Mouse (Mus musculus) adrenal gland, postnatal 4 days (tissue): Measurements from ENCODE around the gene Sae1. TPM values are rescaled to one million over a fixed set of nuclear protein-coding genes. Genes with fewer than 3 reads are reported as not detected.
"Not testable (repeated sequence)": the region's sequence is repeated elsewhere in the genome, so short reads cannot be mapped to it uniquely, and the experiment has no call there.

Experiments
- DNase-seq, 2 experiments: peaks; one replicate each; pipeline ENCODE4 v3.0.0; 2021 to 2022; ENCODE audit warnings: low spot score in 2 of 2, mixed read lengths in 2 of 2
- total RNA-seq, 2 experiments: library from RNA; stranded (reverse); gene quantifications; 2 replicates each; pipeline ENCODE4 v1.2.3; 2021

Sae1 gene
- total RNA-seq, 2 experiments from 2014 or later, result 100 to 101 TPM

DNA sequence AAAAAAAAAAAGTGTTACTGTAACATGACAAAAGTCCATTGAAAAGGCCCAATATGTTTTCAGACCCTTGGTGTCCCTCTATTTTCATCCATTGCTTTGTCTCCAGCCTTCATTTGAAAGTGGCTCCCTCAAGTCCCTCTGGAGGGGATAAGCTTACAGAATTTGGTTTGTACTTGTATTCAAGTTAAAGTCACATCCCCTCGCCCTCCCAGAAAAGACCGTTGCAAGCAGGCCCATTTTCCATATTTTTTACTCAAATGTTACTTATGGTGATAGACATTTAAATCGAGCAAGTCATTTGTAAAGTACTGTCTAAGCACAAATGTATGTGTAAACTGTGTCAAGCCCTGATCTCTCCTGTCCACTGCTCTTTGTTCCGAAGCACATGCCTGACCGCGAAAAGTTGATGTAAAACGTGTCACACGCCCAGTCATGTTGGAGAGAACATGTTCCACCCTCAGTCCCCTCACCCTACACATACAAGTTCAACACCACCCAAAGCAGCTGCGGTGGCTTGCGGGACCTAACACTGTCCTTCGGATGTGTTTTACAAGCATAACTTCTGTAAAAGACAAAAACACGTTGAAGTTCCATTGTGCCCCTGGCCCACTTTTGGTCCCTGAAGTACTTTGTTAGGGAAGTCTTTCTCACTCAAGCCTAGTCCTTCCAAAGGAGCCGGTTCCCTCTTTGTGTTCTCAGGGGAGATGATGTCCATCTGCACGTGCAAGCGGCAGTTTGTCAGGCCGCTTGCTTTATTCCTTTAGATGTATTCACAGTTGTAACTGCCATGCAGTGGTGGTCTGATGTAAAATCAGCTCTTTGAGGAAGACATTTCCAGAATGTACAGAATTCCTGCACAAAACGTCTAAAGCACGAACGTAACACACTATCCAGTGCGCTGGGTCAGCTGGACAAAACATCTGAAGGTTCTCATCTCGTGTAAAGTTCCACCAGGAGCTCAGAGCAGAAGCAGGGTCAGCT is 15.7 kb upstream of the Sae1 start:
- DNase-seq, result no peak

- no peak for DNase-seq
Observed at GRCm38 (mm10) chr7:16402449-16402848, 14.8 kb upstream of the Sae1 start.

GRCm38 (mm10) chr7:16401991-16402431 is 14.4 kb upstream of the Sae1 start:
- peak in 1 of 2 experiments; percentile 13 for DNase-seq

- peak; percentile 69 to 84 for DNase-seq
Observed at GRCm38 (mm10) chr7:16400689-16401611, 13.3 kb upstream of the Sae1 start, which contains the start of gene Zc3h4. Gene Zc3h4 (plus strand): TSS chr7:16400910.

- peak; percentile 95 to 96 for DNase-seq
Observed at GRCm38 (mm10) chr7:16399820-16400688, 12.4 kb upstream of the Sae1 start.

- DNase-seq, result peak; percentile 55 to 75
Observed at GRCm38 (mm10) chr7:16399098-16399819, 11.7 kb upstream of the Sae1 start.

GRCm38 (mm10) chr7:16398387-16399050 is 10.9 kb upstream of the Sae1 start:
- DNase-seq, result no peak

- DNase-seq, result no peak
Observed at GRCm38 (mm10) chr7:16397465-16397864, 9.9 kb upstream of the Sae1 start.

- DNase-seq, result no peak
Observed at GRCm38 (mm10) chr7:16395944-16396343, 8.3 kb upstream of the Sae1 start.

DNA sequence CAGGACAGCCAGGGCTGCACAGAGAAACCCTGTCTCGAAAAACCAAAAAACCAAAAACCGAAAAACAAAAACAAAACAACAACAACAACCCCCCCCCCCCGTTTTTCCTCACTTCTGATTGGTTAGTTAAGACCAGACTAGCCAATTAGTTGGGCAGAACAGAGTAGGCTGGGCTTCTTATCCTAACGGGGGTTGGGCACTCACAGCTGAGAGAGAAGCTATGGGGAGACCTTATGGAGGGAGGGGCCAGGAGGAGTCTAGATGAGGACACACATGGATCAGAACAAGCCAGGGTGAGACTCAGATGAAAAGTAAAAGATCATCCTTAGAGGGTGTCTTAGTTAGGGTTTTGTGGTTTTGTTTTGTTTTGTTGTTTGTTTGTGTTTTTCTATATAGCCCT is 5.3 kb upstream of the Sae1 start:
- DNase-seq, result no peak

- not testable (repeated sequence) for DNase-seq
Observed at GRCm38 (mm10) chr7:16389942-16390341, 2.3 kb upstream of the Sae1 start.

DNA sequence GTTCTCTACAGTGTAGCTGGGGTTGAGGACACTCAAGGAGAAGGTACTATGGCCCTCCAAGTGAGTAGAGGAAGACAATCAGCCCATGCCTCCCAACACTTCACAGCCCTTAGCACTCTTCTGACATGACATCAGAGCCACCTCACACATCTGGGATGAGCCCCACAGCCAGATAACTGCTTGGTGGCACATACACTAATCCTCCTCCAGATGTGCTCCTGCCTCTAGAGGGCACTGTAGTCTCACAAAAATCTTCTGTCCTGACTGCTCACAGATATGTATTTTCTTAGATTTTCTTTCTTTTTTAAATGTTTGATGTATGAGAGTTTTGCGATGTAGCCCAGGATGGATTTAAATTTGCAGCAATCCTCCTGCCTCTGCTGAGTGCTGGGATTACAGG is 11.1 kb downstream of the Sae1 start:
- peak in 1 of 2 experiments; percentile 36 for DNase-seq

DNA sequence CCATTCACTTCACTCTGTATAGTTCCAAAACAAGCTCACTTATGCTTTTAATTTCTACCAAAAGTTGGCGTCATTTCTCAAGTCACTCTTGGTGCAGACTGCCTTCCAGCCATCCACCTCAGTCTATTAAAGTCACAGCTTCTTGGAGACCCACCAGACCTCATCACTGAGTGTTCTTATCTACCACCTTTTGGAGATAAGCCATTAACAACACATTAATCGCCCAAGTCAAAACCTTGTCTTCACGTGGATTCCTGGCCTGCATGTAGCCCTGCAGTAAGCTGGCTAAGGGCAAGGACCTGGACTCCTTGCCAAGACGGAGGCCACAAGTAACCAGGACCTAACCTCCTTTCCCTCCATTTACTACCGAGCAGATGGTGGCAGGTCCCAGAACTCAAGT is 12.6 kb downstream of the Sae1 start:
- no peak for DNase-seq

- no peak for DNase-seq
Observed at GRCm38 (mm10) chr7:16373719-16374118, 13.9 kb downstream of the Sae1 start.

DNA sequence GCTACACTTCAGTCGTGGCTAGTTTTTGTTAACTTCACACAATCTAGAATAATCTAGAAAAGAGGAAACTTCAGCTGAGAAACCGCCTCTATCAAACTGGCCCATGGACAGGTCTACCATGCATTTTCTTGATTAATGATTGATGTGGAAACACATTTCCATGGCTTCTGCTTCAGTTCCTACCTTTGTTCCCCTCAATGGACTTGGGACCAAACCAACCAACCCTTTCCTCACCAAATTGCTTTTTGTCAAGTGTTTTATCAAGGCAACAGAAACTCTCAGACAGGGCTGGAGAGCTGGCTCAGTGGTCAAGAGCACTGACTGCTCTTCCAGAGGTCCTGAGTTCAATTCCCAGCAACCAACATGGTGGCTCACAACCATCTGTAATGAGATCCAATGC is 17.0 kb downstream of the Sae1 start:
- DNase-seq, result no peak

DNA sequence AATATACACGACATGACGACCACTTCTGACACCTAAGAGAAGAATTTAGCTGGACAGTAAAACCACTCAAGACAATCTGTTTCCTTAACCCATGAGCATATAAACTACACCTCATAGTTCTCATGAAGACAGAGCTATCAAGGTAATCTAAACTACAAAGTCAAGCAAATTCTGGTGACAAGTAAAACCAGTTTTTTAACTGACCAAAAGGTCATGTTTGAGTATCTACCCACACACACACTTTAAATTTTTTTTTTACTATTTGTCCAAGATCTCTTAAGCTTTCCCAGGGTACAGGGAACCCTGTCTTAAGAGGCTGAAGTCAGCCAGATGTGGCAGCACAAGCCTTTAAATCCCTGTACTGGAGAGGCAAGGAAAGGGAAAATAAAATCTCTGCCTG is 18.8 kb downstream of the Sae1 start:
- DNase-seq, result no peak

DNA sequence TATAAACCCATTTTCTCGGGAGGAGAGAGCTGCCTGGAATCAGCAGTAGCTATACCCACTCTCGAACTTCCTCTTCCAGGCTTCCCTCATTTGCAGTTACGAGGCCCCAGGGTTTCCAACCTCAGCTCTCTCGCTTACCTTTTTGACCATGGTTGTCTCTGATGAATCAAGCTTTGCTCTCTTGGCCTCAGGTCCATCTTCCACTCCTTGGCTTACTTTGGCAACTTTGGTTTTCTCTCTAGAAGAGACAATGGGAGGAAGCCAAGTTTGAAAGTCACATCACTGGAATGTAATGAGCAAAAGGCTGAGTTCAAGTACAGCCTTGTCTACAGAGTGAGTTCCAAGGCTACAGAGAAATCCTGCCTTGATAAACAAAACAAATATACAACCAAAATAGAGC is 20.9 kb downstream of the Sae1 start:
- DNase-seq, result no peak

DNA sequence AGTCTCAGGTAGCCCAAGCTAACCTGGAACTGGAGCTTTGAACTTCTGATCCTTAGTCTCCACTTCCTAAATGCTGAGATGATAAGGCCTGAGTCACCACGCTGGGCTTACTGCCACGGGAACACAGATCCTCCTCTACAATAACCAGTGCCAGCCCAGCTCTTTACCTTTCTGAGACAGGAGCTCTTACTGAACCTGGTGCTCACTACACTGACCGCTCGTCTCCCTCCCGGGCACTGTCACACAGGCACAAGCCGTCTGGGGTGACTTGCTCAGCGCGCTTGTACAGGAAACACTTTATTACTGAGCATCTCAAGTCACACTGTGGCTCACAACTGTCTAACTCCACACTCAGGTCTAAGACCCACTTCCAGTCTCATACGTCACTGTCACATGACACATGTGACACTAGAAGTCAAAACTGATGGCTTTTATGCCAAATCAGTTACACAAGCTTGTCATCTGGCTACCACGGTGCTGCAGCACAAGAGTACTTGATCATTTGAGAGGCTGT is 21.4 kb downstream of the Sae1 start:
- no peak for DNase-seq

GRCm38 (mm10) chr7:16364901-16365500 is 22.6 kb downstream of the Sae1 start:
- no peak for DNase-seq
